Mouse (Mus musculus): ENCODE results near the gene Gm20388.

DNA sequence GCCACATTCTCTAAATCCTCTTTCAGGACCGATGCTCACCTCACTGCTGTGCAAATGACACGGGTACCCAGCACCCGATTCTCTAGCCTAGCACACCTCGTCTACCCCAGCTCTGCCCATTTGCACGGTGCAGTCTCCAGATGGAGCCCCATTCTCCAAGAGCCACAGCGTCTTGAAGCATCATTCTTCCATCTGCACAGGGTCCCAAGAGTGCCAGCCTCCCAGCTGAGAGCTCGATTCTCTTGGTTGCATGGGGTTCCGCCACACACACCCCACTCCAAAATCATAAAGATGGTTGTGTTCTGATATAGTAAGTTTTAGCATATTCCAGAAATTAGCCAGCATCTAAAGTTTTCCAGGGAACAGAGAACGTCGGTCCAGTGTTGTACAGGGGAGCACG is 2432.7 kb downstream of the Gm20388 start:
- TF ChIP-seq CTCF (IDR thresholded peaks at IDR 0.05; ENCODE audit: extremely low read depth, insufficient read depth, low read length) (no peak), POLR2A (IDR thresholded peaks at IDR 0.05; ENCODE audit: extremely low read depth, insufficient read depth, low read length) (no peak)

Data from cortical plate, adult 2 months (tissue).